In genomic region chr8:48001395-48001794, GRCm38 (mm10) we compare ENCODE assay signal across 16 mouse cellular contexts.
"Had no signal": no experiment of that assay in that cellular context is flagged by ENCODE, and none has a peak within 500 bp of the region (broad histone marks: within the 10 kb centered on the region; RNA-seq: fewer than 3 reads in every experiment).

No protein-coding gene starts in this region.

- H3K4me2 ChIP-seq: neural tube, embryonic 13.5 days; neural tube, embryonic 15.5 days; stomach, embryonic 15.5 days had no signal

- H3K4me1 ChIP-seq: neural tube, embryonic 13.5 days; neural tube, embryonic 15.5 days; stomach, embryonic 15.5 days had no signal

- H3K27me3 ChIP-seq: neural tube, embryonic 13.5 days; neural tube, embryonic 15.5 days; stomach, embryonic 15.5 days had no signal

- H3K27ac ChIP-seq: neural tube, embryonic 13.5 days; neural tube, embryonic 15.5 days; stomach, embryonic 15.5 days; stomach, postnatal 0 days had no signal

- H3K36me3 ChIP-seq: neural tube, embryonic 13.5 days; neural tube, embryonic 15.5 days; stomach, embryonic 15.5 days had no signal

- H3K9me3 ChIP-seq: neural tube, embryonic 13.5 days; neural tube, embryonic 15.5 days; stomach, embryonic 15.5 days had no signal

- DNase-seq: retina, postnatal 1 day; right cerebral cortex, adult 18-20 months; right cerebral cortex, postnatal 14 days; right cerebral cortex, postnatal 25 days; right cerebral cortex, postnatal 4 days; spleen, adult 18-20 months; thymus, adult 18-20 months; thymus, adult 2 months; thymus, postnatal 14 days; thymus, postnatal 25 days; thymus, postnatal 36 days; thymus, postnatal 4 days had no signal

- H3K9ac ChIP-seq: neural tube, embryonic 13.5 days; neural tube, embryonic 15.5 days; stomach, embryonic 15.5 days had no signal

- H3K4me3 ChIP-seq: neural tube, embryonic 13.5 days; neural tube, embryonic 15.5 days; stomach, embryonic 15.5 days had no signal
